Mouse (Mus musculus): ENCODE measurements around the gene Tmed9. TPM values are rescaled to one million over a fixed set of nuclear protein-coding genes. Genes with fewer than 3 reads are reported as not detected.
A peak's percentile ranks its signal among the peaks of the same experiment; 100 is the strongest.
"Not testable (repeated sequence)": the region's sequence is repeated elsewhere in the genome, so short reads cannot be mapped to it uniquely, and the experiment has no call there.

Gene Tmed9
- total RNA-seq, 2 experiments from 2014 or later, result 149 to 150 TPM

GRCm38 (mm10) chr13:55563266-55563879, 10.2 kb upstream of the Tmed9 start:
- DNase-seq (ENCODE audit: low spot score in 2 of 2), result no peak

GRCm38 (mm10) chr13:55567001-55567400, 6.5 kb upstream of the Tmed9 start:
- DNase-seq (ENCODE audit: low spot score in 2 of 2), result no peak

GRCm38 (mm10) chr13:55567949-55568348, 5.6 kb upstream of the Tmed9 start:
- DNase-seq (ENCODE audit: low spot score in 2 of 2), result no peak

GRCm38 (mm10) chr13:55568524-55568923, 5.0 kb upstream of the Tmed9 start:
- not testable (repeated sequence) for DNase-seq (ENCODE audit: low spot score in 2 of 2)

GRCm38 (mm10) chr13:55569726-55570285, 3.7 kb upstream of the Tmed9 start:
- peak in 1 of 2 experiments; percentile 26 for DNase-seq (ENCODE audit: low spot score in 2 of 2)

GRCm38 (mm10) chr13:55570286-55570973, 3.1 kb upstream of the Tmed9 start:
- DNase-seq (ENCODE audit: low spot score in 2 of 2), result peak; percentile 29 to 54

- DNase-seq (ENCODE audit: low spot score in 2 of 2), result peak; percentile 93 to 95
Measured at GRCm38 (mm10) chr13:55571027-55571751, 2.3 kb upstream of the Tmed9 start, which contains the start of gene Fam193b. Gene Fam193b (minus strand): TSS chr13:55571120.

- DNase-seq (ENCODE audit: low spot score in 2 of 2), result no peak
Measured at GRCm38 (mm10) chr13:55571977-55572376, 1.6 kb upstream of the Tmed9 start.

- DNase-seq (ENCODE audit: low spot score in 2 of 2), result no peak
Measured at GRCm38 (mm10) chr13:55574321-55574720, 789 bp downstream of the Tmed9 start.

GRCm38 (mm10) chr13:55575932-55576331, 2.4 kb downstream of the Tmed9 start:
- no peak for DNase-seq (ENCODE audit: low spot score in 2 of 2)

GRCm38 (mm10) chr13:55576872-55577271, 3.3 kb downstream of the Tmed9 start:
- not testable (repeated sequence) for DNase-seq (ENCODE audit: low spot score in 2 of 2)

GRCm38 (mm10) chr13:55578086-55578485, 4.6 kb downstream of the Tmed9 start:
- no peak for DNase-seq (ENCODE audit: low spot score in 2 of 2)

- DNase-seq (ENCODE audit: low spot score in 2 of 2), result no peak
Measured at GRCm38 (mm10) chr13:55591961-55592490, 18.5 kb downstream of the Tmed9 start.

GRCm38 (mm10) chr13:55592512-55593253, 19.2 kb downstream of the Tmed9 start:
- peak; percentile 93 to 96 for DNase-seq (ENCODE audit: low spot score in 2 of 2)

GRCm38 (mm10) chr13:55593254-55593747, 19.8 kb downstream of the Tmed9 start:
- no peak for DNase-seq (ENCODE audit: low spot score in 2 of 2)

GRCm38 (mm10) chr13:55595375-55595774, 21.8 kb downstream of the Tmed9 start:
- no peak for DNase-seq (ENCODE audit: low spot score in 2 of 2)

- no peak for DNase-seq (ENCODE audit: low spot score in 2 of 2)
Measured at GRCm38 (mm10) chr13:55596802-55597201, 23.3 kb downstream of the Tmed9 start.

- DNase-seq (ENCODE audit: low spot score in 2 of 2), result peak; percentile 85 to 87
Measured at GRCm38 (mm10) chr13:55599566-55600540, 26.3 kb downstream of the Tmed9 start, which contains the start of gene B4galt7. Gene B4galt7 (plus strand): TSS chr13:55599896.

GRCm38 (mm10) chr13:55600657-55601056, 27.1 kb downstream of the Tmed9 start:
- no peak for DNase-seq (ENCODE audit: low spot score in 2 of 2)

Measured in gastrocnemius, postnatal 4 days (tissue).